Mouse (Mus musculus): ENCODE data around the gene Syce2.
A peak's percentile ranks its signal among the peaks of the same experiment; 100 is the strongest.
"Not testable (repeated sequence)": the region's sequence is repeated elsewhere in the genome, so short reads cannot be mapped to it uniquely, and the experiment has no call there.

Gene Syce2

GRCm38 (mm10) chr8:84902367-84902919 lies 30.5 kb downstream of the Syce2 start:
- peak in 1 of 2 experiments; percentile 25 for DNase-seq

- peak; percentile 92 to 97 for DNase-seq
Measured at GRCm38 (mm10) chr8:84902920-84903661, 31.2 kb downstream of the Syce2 start.

- DNase-seq = no peak
Measured at GRCm38 (mm10) chr8:84904351-84904750, 32.4 kb downstream of the Syce2 start.

- no peak for DNase-seq
Measured at GRCm38 (mm10) chr8:84907037-84907436, 35.1 kb downstream of the Syce2 start.

GRCm38 (mm10) chr8:84907493-84907892 lies 35.6 kb downstream of the Syce2 start:
- DNase-seq = no peak

- DNase-seq = not testable (repeated sequence)
Measured at GRCm38 (mm10) chr8:84907979-84908378, 36.1 kb downstream of the Syce2 start.

- peak; percentile 98 for DNase-seq
Measured at GRCm38 (mm10) chr8:84908421-84909161, 36.7 kb downstream of the Syce2 start, which contains the start of gene Dnase2a. Gene Dnase2a (plus strand): TSS chr8:84908560.

- no peak for DNase-seq
Measured at GRCm38 (mm10) chr8:84909162-84909767, 37.4 kb downstream of the Syce2 start.

GRCm38 (mm10) chr8:84909949-84910348 lies 38.0 kb downstream of the Syce2 start:
- no peak for DNase-seq

GRCm38 (mm10) chr8:84910551-84910950 lies 38.6 kb downstream of the Syce2 start:
- DNase-seq = no peak

GRCm38 (mm10) chr8:84911854-84912253 lies 39.9 kb downstream of the Syce2 start:
- no peak for DNase-seq

- DNase-seq = no peak
Measured at GRCm38 (mm10) chr8:84912391-84912790, 40.5 kb downstream of the Syce2 start.

- DNase-seq = peak; percentile 78 to 79
Measured at GRCm38 (mm10) chr8:84912895-84913501, 41.1 kb downstream of the Syce2 start.

- DNase-seq = no peak
Measured at GRCm38 (mm10) chr8:84913502-84913900, 41.6 kb downstream of the Syce2 start.

GRCm38 (mm10) chr8:84913960-84914359 lies 42.0 kb downstream of the Syce2 start:
- peak in 1 of 2 experiments; percentile 47 for DNase-seq

- no peak for DNase-seq
Measured at GRCm38 (mm10) chr8:84915269-84915668, 43.4 kb downstream of the Syce2 start.

- no peak for DNase-seq
Measured at GRCm38 (mm10) chr8:84917781-84918180, 45.9 kb downstream of the Syce2 start.

- no peak for DNase-seq
Measured at GRCm38 (mm10) chr8:84918646-84919045, 46.7 kb downstream of the Syce2 start.

GRCm38 (mm10) chr8:84921596-84921995 lies 49.7 kb downstream of the Syce2 start:
- no peak for DNase-seq

- no peak for DNase-seq
Measured at GRCm38 (mm10) chr8:84925557-84925956, 53.6 kb downstream of the Syce2 start.

- DNase-seq = no peak
Measured at GRCm38 (mm10) chr8:84927513-84927912, 55.6 kb downstream of the Syce2 start.

- peak in 1 of 2 experiments; percentile 66 for DNase-seq
Measured at GRCm38 (mm10) chr8:84928456-84929306, 56.8 kb downstream of the Syce2 start.

Data from kidney, adult 8-10 months (tissue).